Mouse (Mus musculus) liver, adult (tissue): ENCODE results near the gene Vmn1r55.
"Not testable (repeated sequence)": the region's sequence is repeated elsewhere in the genome, so short reads cannot be mapped to it uniquely, and the experiment has no call there.

Experiments
- GATA4 ChIP-seq: IDR thresholded peaks from 2 replicates; pipeline ENCODE4 v1.6.1; 2014; ENCODE audit warnings: mild to moderate bottlenecking, low read length; ENCODE audit not compliant: insufficient replicate concordance

Vmn1r55 gene

DNA sequence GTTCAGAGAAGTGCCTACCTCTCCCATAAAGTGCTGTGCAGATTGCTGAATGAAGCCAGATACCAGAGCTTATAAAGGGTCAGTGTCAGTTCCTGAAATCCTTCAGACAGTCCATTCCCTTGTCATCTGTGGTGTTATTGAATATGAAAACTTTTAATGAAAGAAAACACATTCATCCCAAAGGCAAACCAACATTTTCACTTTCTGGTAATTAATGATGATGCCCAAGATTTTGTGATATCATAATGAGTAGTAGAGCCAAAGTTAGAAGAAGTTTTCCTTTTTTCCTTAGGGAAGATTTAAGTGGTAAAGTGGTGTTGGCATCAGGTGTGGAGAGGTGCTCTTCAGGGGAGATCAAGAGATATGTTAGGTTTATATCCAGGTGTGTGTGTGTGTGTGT, at the start of gene Vmn1r55:
Gene Vmn1r55 (minus strand): TSS at position 101 of the 400 bp plus-strand sequence.
- not testable (repeated sequence) for TF ChIP-seq GATA4

DNA sequence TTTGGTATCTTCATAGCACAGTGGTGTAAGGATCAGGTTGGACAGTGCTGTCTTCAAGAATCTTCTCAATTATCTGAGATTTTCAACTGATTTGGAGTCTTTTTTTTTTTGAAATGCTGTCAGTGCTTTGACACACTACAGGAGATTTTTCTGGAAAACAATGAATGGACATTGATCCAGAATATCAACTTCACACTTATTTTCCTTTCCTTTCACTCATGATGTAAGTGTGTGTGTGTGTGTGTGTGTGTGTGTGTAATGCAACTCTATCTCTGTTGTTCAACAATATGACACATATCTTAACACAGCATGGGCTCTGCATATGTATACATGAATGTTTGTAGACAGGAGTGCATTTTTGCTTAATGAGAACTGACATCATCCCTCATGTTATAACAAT, 47.2 kb upstream of the Vmn1r55 start, which contains the start of gene Vmn1r56:
Gene Vmn1r56 (minus strand): TSS at position 101 of the 400 bp plus-strand sequence.
- TF ChIP-seq GATA4, result not testable (repeated sequence)

DNA sequence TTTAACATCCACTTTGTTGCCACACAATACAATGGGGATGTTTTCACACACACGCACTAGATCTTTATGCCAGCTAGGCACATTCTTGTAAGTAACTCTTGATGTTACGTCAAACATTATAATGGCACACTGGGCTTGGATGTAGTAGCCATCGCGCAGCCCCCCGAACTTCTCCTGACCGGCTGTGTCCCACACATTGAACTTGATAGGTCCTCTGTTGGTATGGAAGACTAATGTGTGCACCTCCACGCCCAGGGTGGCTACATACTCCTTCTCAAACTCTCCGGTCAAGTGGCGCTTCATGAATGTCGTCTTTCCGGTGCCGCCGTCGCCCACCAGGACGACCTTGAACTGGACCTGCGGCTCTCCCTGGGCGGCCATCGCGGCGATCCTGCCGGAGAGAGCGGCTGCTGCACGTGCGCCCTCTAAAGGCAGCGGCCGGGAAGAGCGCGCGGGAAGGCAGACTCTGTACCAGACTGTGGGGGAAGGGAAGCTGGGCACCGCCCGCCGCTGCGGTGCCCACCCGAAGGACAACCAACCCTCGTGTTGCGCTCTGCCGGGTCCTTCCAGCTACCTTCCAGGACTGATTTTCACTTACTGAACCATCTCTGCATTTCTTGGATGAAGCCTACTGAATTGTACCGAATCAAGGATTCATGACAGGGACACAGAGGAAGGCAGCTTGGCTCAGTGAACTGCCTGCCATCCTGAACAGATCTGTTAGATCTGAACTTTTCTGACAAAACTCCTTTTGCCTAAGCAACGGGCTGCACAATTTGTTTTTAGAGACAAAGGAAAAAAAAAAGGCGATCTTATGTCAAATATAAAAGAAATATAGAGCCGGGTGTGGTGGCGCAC, 23.7 kb downstream of the Vmn1r55 start, which contains the start of gene Rasl2-9:
Gene Rasl2-9 (minus strand): TSS at position 402 of the 858 bp plus-strand sequence.
- TF ChIP-seq GATA4, result no peak

DNA sequence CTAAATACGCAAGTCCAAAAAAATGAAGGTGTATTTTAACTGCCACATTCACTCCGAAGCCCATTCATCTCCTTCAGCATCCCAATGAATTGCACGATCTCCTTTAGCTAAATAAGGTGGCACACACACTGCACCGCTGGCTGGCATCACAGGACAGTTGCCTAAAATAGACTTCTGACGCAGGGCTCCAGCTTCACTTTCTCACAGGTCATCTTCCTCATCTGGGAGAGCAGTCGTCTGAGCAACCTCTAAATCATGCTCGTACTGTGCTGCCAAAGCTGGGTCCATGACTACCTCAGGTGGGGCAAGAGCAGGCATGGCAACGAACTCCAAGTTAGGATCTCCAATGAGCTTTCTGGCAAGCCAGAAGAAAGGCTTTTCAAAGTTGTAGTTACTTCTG, 24.4 kb downstream of the Vmn1r55 start:
- TF ChIP-seq GATA4, result no peak

DNA sequence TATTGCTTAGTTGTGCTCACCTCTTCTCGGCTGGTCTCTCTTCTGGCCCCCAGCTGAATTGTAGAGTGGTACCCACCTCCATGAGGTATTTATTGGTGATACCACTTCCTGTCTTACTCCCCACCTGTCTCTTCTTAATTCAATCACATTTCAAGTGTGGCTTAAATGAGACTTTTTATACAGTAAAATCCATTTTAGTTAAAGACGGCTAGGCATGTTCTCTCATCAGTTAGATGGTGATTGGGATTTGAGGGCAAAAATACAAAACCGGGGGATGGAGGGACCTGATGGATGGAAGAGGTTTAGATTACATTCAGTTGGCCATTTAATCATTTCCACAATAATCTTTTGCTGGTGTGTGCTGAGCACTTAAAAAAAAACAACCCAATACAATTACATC, 32.6 kb downstream of the Vmn1r55 start, which contains the start of gene Rfpl4:
Gene Rfpl4 (minus strand): TSS at position 101 of the 400 bp plus-strand sequence.
- no peak for TF ChIP-seq GATA4

DNA sequence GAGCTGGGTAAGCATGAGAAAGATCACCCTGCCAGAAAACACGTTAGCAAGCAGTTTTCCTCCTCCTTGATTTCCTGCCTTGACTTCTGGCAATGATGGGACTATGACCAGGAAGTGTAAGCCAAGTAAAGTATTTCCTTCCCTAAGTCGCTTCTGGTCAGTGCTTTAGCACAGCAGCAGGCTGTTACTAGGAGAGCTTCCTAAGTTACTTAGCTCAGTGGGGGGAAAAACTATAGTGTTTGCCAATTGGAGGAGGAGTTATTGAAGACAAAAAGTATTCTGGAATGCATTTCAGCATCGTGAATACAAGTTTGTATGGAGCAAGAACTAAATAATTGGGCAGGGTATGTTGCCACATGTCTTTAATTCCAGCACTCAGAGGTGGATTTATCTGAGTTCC, 36.8 kb downstream of the Vmn1r55 start:
- TF ChIP-seq GATA4, result no peak

DNA sequence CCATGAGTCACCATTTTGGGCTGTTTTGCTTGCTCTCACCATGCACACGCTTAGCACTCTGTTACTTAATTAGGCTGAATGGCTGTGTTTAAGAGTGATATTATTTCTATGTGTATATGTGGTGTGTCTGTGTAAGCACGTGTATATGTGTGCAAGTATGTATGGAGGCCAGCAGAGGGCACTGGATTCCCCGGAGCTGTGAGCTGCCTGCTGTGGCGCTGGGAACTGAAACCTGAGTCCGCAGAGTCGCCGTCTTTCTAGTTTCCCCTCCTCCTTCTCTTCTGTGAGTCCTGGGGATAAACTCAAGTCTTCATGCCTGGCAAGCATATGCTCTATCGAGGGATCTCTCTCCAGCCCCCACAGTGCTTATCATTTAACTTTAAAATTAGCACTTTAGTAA, 40.2 kb downstream of the Vmn1r55 start:
- TF ChIP-seq GATA4, result no peak

DNA sequence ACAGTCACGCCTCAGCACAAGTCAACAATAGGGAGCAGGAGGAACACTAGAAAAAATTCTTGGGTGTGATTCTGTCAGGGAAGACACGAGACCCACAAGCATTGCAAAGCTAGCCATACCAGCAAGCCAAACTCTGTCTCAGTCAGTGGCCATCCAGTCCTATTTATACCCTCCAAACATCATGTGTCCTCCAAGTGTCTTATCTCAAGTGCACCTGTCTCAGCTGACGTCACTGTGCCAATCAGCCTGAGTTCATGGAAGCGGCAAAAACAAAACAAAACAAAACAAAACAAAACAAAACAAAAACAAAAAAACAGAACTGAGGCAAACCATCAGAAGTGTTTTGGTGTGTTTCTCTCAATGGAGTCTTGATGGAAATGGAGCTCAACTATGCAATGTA, 41.2 kb downstream of the Vmn1r55 start:
- TF ChIP-seq GATA4, result no peak

DNA sequence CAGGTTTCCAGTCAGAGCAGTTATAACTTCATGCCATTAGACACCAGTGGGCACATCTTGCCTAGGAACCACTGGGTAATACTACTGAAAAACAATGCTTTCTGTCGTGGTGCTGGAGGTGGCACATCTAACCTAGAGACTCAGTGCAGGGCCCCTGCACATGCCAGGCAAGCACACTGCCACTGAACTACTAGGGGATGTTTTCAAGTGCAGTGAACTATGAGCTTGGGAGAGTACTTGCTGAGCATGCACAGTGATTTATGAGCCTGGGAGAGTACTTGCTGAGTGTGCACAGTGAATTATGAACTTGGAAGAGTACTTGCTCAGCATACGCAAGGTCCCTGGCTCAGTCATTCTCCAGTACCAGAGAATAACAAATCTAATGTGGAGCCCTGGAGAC, 46.9 kb downstream of the Vmn1r55 start:
- no peak for TF ChIP-seq GATA4

DNA sequence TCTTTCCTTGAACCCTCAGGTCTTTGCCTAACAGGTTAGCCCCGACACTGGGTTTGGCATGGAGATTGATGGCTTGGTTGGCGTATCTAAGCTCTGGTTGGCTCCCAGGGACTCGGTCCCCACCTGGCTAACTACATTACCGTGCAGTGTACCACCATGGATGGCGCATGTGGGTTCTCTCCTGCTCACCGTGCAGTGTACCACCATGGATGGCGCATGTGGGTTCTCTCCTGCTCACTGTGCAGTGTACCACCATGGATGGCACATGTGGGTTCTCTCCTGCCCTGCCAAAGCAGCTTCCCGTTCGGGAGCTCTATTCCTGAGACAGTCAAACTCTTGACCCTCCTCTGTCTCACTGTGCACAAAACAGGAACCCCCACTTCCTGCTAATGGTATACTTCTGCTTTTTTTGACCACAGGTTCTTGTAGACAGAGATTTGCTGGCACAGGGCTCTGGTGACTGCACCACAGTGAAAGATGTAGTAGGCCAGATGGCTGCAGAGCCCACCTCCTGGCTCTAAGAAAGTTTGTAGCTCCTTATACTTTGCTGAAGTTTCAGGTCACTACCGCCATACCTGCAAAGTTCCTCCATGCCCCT, 48.3 kb downstream of the Vmn1r55 start:
- no peak for TF ChIP-seq GATA4

DNA sequence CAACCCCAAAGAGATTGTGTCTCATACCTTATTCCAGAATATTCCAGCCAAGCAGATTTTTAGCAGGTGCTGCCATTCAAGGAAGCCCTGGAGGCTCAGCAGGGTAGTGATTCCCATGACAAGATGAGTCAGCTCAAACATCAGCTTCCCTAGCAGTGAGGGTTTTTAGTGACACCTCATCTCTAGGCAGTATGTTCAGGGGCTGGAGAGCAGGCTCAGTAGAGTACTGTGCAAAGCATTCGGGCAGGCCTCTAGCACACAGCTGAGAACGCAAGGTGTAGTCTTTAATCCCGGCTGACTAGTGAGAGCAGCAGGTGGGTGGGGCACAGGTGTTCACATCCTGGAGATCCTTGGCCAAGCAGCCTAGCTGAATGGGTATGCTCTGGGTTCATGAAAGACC, 49.7 kb downstream of the Vmn1r55 start:
- no peak for TF ChIP-seq GATA4

DNA sequence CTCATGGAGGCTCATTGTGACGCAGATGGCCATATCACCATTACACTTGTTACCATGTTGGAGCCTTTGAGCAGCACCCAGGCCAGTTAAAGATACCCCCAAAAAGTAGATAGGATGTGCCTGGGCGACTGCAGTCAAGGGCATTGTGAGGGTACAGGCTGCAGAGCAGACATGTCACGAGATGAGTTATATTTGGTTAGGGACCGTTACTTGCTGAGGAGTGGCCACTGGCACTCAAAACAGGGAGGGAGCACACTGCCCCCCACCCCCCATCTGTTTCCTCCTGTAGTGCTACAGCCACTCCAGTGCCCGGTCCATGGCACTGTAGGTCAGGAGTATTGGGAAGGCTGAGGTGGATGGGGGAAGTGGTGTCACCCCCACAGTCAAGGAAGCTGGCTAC, 50.7 kb downstream of the Vmn1r55 start:
- TF ChIP-seq GATA4, result no peak

DNA sequence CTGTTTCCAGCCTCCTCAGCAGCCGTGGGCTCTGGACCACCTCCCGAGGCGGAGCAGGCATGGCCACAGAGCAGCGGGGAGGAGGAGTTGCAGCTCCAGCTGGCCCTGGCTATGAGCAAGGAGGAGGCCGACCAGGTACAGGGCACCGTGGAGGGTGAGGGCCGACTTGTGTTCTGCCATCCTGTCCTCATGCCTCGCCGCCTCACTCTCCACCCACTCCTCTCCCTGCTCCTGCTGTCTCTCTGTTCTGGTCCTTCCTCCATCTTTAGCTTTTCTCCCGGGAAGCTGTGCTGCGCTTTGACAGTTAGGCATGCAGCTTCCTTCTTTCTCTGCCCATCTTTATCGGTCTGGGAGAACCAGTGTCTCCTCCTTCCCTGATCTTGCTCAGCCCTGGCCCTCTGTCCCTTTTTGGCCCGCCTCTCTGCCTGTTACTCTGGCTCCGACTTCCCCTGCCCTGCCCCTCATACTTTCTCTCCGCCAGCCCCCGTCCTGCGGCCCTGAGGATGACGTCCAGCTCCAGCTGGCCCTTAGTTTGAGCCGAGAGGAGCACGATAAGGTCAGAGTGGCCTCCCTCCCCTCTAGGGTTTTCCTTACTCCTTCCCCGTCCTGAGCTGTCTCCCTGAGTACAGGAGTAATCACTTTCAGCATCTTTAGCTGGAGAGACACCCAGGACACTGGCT, 56.5 kb downstream of the Vmn1r55 start:
- TF ChIP-seq GATA4, result no peak

DNA sequence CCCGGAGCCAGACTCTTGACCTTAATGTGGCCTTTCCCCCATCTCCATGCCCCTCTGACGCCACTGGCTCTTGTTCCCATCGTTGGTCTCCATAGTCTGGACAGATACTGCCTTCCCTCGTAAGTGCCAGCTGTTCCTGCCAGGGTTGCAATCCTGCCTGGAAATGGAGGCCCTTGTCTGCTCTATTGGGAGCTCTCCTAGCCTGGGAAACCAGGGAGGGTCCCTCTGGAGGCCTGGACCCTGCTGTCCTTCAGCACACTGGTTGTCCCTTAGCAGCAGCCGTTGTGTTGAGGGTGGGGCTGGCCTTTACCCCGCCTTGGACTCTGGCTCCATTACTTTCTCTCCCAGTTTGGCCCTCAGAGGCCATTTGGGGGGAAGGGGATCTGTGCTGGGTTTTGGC, 57.1 kb downstream of the Vmn1r55 start:
- no peak for TF ChIP-seq GATA4

DNA sequence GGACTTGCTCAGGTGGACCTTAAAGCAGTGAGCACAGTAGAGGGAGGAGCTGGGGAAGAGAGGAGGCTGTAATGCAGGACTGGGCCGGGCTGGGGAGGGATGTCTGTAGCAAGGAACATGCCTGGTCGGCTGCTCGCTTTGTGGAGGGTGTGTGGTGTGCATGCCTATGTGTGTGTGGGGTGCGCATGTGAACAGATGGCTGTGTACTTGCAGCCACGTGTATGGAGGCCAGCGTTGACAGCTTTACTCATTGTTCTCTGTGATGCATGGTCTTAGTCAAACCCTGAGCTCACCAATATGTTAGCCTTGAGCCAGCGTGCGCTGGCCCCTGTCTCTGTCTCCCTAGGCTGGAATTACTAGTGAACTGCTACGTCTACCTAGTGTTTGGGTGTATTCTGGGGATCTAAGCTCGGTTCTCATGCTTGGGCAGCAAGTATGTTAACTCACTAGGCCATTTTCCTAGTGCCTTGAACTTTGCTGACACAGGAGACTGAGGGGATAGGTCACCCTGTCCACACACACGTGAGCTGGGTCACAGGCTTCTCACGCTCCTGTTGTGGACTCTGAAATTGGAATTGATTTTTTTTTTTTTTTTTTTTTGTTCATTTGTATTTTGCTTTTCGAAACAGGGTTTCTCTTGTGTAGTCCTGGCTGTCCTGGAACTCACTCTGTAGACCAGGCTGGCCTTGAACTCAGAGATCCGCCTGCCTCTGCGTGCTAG, 58.3 kb downstream of the Vmn1r55 start:
- TF ChIP-seq GATA4, result no peak
